Mouse (Mus musculus) liver, postnatal 0 days (tissue): ENCODE data around the gene Cpt1a. TPM values are rescaled to one million over a fixed set of nuclear protein-coding genes. Genes with fewer than 3 reads are reported as not detected.
A peak's percentile ranks its signal among the peaks of the same experiment; 100 is the strongest.

ENCODE experiments used
- ATAC-seq: fragments of 200-750 bp; cut with Nextera tagmentation; 2 replicates; pipeline ENCODE4 v1.8.0; 2017; ENCODE audit warnings: mild to moderate bottlenecking, moderate library complexity
- DNase-seq: peaks from one replicate; pipeline ENCODE4 v3.0.0-alpha.2; 2016
- H3K27ac ChIP-seq: fragments of 300-500 bp; sonication (generic); 2 replicates; pipeline ENCODE4 v1.5.1; 2014; ENCODE audit warnings: antibody characterized with exemption, moderate library complexity, mild to moderate bottlenecking, low read depth
- H3K27me3 ChIP-seq: fragments of 300-500 bp; sonication (generic); 2 replicates; pipeline ENCODE4 v1.6.1; 2014; ENCODE audit warnings: low read length, control low read depth, mixed read lengths; ENCODE audit not compliant: insufficient read depth
- H3K36me3 ChIP-seq: fragments of 300-500 bp; sonication (generic); replicated peaks from 2 replicates; pipeline ENCODE4 v1.6.1; 2014; ENCODE audit warnings: mild to moderate bottlenecking, control low read depth, low read length, moderate library complexity, mixed read lengths; ENCODE audit not compliant: insufficient read depth
- H3K4me1 ChIP-seq: fragments of 300-500 bp; sonication (generic); 2 replicates; pipeline ENCODE4 v1.6.1; 2014; ENCODE audit warnings: antibody characterized with exemption, mild to moderate bottlenecking, control low read depth; ENCODE audit not compliant: insufficient read depth
- H3K4me2 ChIP-seq: fragments of 300-500 bp; sonication (generic); 2 replicates; pipeline ENCODE4 v1.6.1; 2014; ENCODE audit warnings: low read depth, mild to moderate bottlenecking, low read length, moderate library complexity, mixed read lengths
- H3K4me3 ChIP-seq: fragments of 300-500 bp; sonication (generic); 2 replicates; pipeline ENCODE4 v1.5.1; 2014; ENCODE audit warnings: low read depth, low read length
- H3K9ac ChIP-seq: fragments of 300-500 bp; sonication (generic); replicated peaks from 2 replicates; pipeline ENCODE4 v1.6.1; 2014; ENCODE audit warnings: mild to moderate bottlenecking, moderate library complexity
- H3K9me3 ChIP-seq: fragments of 300-500 bp; sonication (generic); 2 replicates; pipeline ENCODE4 v1.6.1; 2016; ENCODE audit warnings: mild to moderate bottlenecking, control low read depth, low read length, mixed read lengths
- CTCF ChIP-seq: sonication (generic); IDR thresholded peaks from 2 replicates; pipeline ENCODE4 v1.5.1; 2016; ENCODE audit warnings: antibody characterized with exemption, low read depth
- EP300 ChIP-seq: IDR thresholded peaks from 2 replicates; pipeline ENCODE4 v1.6.1; 2016; ENCODE audit warnings: antibody characterized with exemption, low read depth, mild to moderate bottlenecking
- WGBS: fragments of 180-500 bp; shearing (Covaris S2); extraction: QIAGEN DNeasy Blood & Tissue Kit; methylation state at CpG from one replicate; pipeline ENCODE4 v1.1.7; 2014; ENCODE audit not compliant: insufficient replicate concordance; 5-methylcytosine and 5-hydroxymethylcytosine counted together
- polyA plus RNA-seq: library from polyadenylated mRNA; unstranded; fragments of >200 nt; fragmentation: Nextera tagmentation; extraction: Ambion mirVana; gene quantifications from 2 replicates; pipeline ENCODE4 v1.2.1, GENCODE M21; 2015

Cpt1a gene
- polyA plus RNA-seq, 1 experiment from 2014 or later: 140 TPM

GRCm38 (mm10) chr19:3374028-3374427, 51.9 kb downstream of the Cpt1a start:
- TF ChIP-seq CTCF (peak; percentile 59), EP300 (no peak)
- no peak overlapping the region for H3K4me2 ChIP-seq
- DNase-seq: peak; percentile 40

GRCm38 (mm10) chr19:3375945-3376495, 53.9 kb downstream of the Cpt1a start:
- Histone ChIP-seq H3K4me2 (no peak overlapping the region), H3K4me3 (no peak overlapping the region), H3K9me3 (no peaks in the 10 kb centered on the region), H3K27ac (no peak overlapping the region), H3K9ac (no peak overlapping the region), H3K4me1 (peaks cover 5% of the 10 kb centered on the region; the same call in 1 of the 2 replicates), H3K36me3 (peaks cover 73% of the 10 kb centered on the region), H3K27me3 (no peaks in the 10 kb centered on the region)
- no peak for DNase-seq
- no peak for ATAC-seq
- TF ChIP-seq CTCF: no peak
- TF ChIP-seq EP300: no peak
- WGBS: 67% methylated on average over 7 of the region's 7 CpGs

More at GRCm38 (mm10) chr19:3374028-3374427, 51.9 kb downstream of the Cpt1a start:
- H3K4me3 ChIP-seq: no peak overlapping the region
- ATAC-seq: no peak
- H3K36me3 ChIP-seq: peaks cover 73% of the 10 kb centered on the region
- H3K9me3 ChIP-seq: no peaks in the 10 kb centered on the region
- H3K4me1 ChIP-seq: peaks cover 5% of the 10 kb centered on the region; the same call in 1 of the 2 replicates
- WGBS: 63% methylated on average over 2 of the region's 2 CpGs
- H3K27ac ChIP-seq: no peak overlapping the region
- no peaks in the 10 kb centered on the region for H3K27me3 ChIP-seq
- H3K9ac ChIP-seq: no peak overlapping the region

DNA sequence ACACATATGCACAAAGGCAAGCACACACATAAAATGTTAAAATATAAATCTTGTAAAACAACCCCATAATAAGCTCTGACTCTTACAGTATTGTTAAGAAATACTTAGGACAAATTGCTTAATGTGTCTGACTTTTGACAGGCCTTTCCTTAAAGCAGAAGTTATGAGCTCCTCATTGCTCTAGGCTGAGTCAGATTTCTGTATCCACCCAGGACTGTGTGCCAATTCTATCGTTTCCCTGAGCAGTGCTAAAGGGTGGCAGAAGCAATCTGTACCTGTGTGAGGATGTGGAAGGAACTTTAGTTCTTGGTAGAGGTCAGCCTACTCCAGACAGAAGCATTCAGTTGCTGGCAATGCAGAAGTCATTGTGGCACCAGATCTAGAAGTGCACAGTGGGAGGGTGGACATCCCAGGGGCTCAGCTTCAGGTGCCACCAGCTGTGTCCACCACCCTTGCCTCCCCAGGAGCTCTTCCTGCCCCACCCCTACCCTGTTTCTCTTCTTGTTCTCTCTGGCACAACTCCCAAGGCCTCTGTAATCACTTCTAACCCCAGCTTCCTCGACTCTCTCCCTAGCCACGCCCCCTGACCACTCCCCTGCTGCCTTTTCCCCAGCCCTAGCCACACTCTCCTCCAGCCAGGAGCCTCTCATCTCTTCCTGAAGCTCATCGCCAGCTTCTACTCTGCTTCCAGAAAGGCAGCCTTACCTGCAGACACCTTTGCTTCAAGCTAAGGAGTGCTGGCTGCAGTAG, 55.0 kb downstream of the Cpt1a start:
- H3K9me3 ChIP-seq: no peaks in the 10 kb centered on the region
- no peak overlapping the region for H3K9ac ChIP-seq
- H3K27ac ChIP-seq: peak overlapping the region; percentile 67
- peak; percentile 60 for DNase-seq
- H3K4me3 ChIP-seq: no peak overlapping the region
- peaks cover 66% of the 10 kb centered on the region for H3K36me3 ChIP-seq
- no peaks in the 10 kb centered on the region for H3K27me3 ChIP-seq
- 28% methylated on average over 4 of the region's 4 CpGs for WGBS
- H3K4me1 ChIP-seq: peaks cover 5% of the 10 kb centered on the region; the same call in 1 of the 2 replicates
- peak overlapping the region; percentile 29; the same call in 1 of the 2 replicates for H3K4me2 ChIP-seq
- peak; percentile 37; the same call in 1 of the 2 replicates for ATAC-seq
- TF ChIP-seq EP300: no peak
- TF ChIP-seq CTCF: no peak

GRCm38 (mm10) chr19:3378614-3379013, 56.5 kb downstream of the Cpt1a start:
- 82% methylated on average over 3 of the region's 3 CpGs for WGBS
- no peaks in the 10 kb centered on the region for H3K9me3 ChIP-seq
- peaks cover 5% of the 10 kb centered on the region; the same call in 1 of the 2 replicates for H3K4me1 ChIP-seq
- H3K9ac ChIP-seq: no peak overlapping the region
- peaks cover 63% of the 10 kb centered on the region for H3K36me3 ChIP-seq
- H3K4me2 ChIP-seq: no peak overlapping the region
- DNase-seq (no peak), ATAC-seq (peak; percentile 37; the same call in 1 of the 2 replicates)
- H3K27me3 ChIP-seq: no peaks in the 10 kb centered on the region
- no peak overlapping the region for H3K4me3 ChIP-seq
- TF ChIP-seq EP300 (no peak), CTCF (no peak)
- peak overlapping the region; percentile 44; the same call in 1 of the 2 replicates for H3K27ac ChIP-seq

DNA sequence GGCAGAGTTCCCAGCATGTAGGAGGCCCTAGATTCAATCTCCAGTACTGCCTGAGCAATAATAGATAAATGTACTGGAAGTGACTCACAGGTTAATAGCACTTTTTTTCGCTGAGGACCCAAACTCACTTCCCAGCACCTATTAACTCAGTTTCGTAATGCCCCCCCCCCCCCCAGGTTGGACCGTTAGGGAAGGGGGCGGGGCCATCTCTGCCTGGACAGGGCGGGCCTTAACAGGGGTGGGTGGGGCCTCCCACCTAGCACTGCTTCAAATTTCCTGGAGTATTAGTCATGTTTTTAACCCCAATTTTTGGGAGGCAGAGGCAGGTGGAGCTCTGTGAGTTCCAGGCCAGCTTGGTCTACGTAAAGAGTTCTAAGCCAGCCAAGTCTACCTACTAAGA, 65.9 kb downstream of the Cpt1a start:
- no peaks in the 10 kb centered on the region for H3K27me3 ChIP-seq
- no peak overlapping the region for H3K4me3 ChIP-seq

DNA sequence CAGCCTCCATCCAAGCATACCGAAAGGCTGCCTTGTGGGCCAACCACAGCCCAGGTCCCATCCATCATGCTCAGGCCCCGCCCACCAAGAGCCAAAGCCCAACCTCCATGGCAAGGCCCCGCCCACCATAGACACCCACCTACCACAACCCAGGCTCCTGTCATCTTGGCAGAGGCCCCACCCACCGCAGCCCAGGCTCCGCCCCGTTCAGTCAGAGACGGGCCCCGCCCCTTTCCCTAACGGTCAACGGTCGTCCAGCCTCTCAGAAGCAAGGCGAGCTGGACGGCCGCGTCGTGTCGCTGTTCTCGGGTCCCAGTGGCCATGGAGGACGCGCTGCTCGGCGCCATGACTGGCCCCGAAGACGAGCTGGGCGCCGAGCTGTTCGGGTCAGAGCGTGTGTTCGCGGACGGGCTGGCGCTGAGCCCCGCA, 66.5 kb downstream of the Cpt1a start, which contains the start of gene Tesmin:
TSS of gene Tesmin (plus strand) at position 229 of the 429 bp plus-strand sequence.
- H3K27me3 ChIP-seq: no peaks in the 10 kb centered on the region
- H3K4me2 ChIP-seq: peak within 1 kb of the TSS; percentile 86
- ATAC-seq (peak; percentile 87), DNase-seq (peak; percentile 95)
- TF ChIP-seq EP300 (no peak), CTCF (peak; percentile 67)
- WGBS: 2% methylated on average over 28 of the region's 33 CpGs
- H3K36me3 ChIP-seq: peaks cover 24% of the 10 kb centered on the region
- peak within 1 kb of the TSS; percentile 59 for H3K9ac ChIP-seq
- H3K4me1 ChIP-seq: peaks cover 8% of the 10 kb centered on the region; the same call in 1 of the 2 replicates
- peak within 1 kb of the TSS; percentile 85 for H3K27ac ChIP-seq
- H3K9me3 ChIP-seq: peaks cover 4% of the 10 kb centered on the region
- H3K4me3 ChIP-seq: peak within 1 kb of the TSS; percentile 48

More for the DNA sequence above, 65.9 kb downstream of the Cpt1a start:
- Histone ChIP-seq H3K27ac (no peak overlapping the region), H3K9ac (no peak overlapping the region), H3K9me3 (peaks cover 4% of the 10 kb centered on the region), H3K36me3 (peaks cover 26% of the 10 kb centered on the region), H3K4me2 (no peak overlapping the region), H3K4me1 (peaks cover 8% of the 10 kb centered on the region; the same call in 1 of the 2 replicates)
- WGBS: 61% methylated on average over 6 of the region's 6 CpGs
- TF ChIP-seq CTCF (no peak), EP300 (no peak)
- ATAC-seq: peak; percentile 26
- peak; percentile 56 for DNase-seq
